Mouse (Mus musculus) kidney, adult 2 months (tissue): ENCODE results near the gene Adam23.

ENCODE experiments used
- CTCF ChIP-seq: fragments of 200-500 bp; conservative IDR thresholded peaks from 2 replicates; pipeline ENCODE4 v1.5.1; 2011; ENCODE audit warnings: low read depth, mild to moderate bottlenecking, control low read depth, low read length, moderate library complexity, mixed read lengths; ENCODE audit not compliant: insufficient read depth, insufficient read length
- POLR2A ChIP-seq: fragments of 200-500 bp; IDR thresholded peaks from one replicate; pipeline ENCODE4 v1.6.1; 2011; ENCODE audit warnings: low read depth, low read length, control low read depth

- no peak for TF ChIP-seq POLR2A
- no peak for TF ChIP-seq CTCF
Observed at GRCm38 (mm10) chr1:63450091-63450490, 4.4 kb downstream of the Adam23 start.
